Comparison of ENCODE assay signal across 10 mouse cellular contexts in the genomic region with DNA sequence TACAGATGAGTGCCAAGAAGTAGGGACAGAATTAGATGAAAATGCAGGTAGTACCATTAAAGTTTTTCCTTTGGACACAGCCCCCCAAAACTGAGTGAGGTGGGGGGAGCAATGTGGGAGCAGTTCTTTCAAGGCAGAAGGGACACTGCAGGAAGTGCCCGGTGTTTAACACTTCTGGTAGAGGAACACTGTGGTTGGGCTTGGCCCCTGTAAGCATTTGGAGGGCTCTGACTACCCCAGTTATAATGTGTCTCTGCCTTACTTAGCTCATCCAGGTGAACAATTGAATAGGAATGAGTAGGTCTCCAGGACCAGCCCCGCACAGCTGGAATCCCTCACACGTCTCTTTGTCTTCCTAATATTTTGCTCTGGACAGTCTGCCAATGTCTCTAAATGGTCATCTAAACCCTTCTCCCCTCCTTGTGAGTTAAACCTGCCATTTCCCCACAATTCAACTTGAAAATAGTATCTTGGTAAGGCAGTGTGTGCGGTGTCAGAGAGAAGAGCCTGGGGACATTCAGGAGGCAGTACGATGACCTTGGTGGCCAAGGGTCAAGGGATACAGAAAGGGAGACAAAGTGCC.
DNase-seq lines count a peak whose midpoint lies in the region; ATAC-seq and TF ChIP-seq lines count a peak whose summit lies in the region.
"Had no signal": no experiment of that assay in that cellular context is flagged by ENCODE, and none has a peak within 500 bp of the region (broad histone marks: within the 10 kb centered on the region; RNA-seq: fewer than 3 reads in every experiment).

No protein-coding gene starts in this region.

- no peaks in the 10 kb centered on the region for H3K27me3 ChIP-seq in kidney, postnatal 0 days (ENCODE audit: insufficient read depth, low read length)
- no peaks in the 10 kb centered on the region for H3K27me3 ChIP-seq in kidney, adult 2 months (replicated peaks; ENCODE audit: control insufficient read depth, insufficient read depth, low read length)
- no peaks in the 10 kb centered on the region for H3K27me3 ChIP-seq in embryonic facial prominence, embryonic 13.5 days
- no peaks in the 10 kb centered on the region for H3K27me3 ChIP-seq in hindbrain, postnatal 0 days (ENCODE audit: insufficient read depth, low read length)
- no peaks in the 10 kb centered on the region for H3K27me3 ChIP-seq in midbrain, embryonic 15.5 days (replicated peaks)
- H3K27me3 ChIP-seq: limb, embryonic 15.5 days had no signal

- no peak for TF ChIP-seq POLR2A in kidney, adult 2 months (IDR thresholded peaks at IDR 0.05; ENCODE audit: low read depth, low read length)

- no peaks in the 10 kb centered on the region for H3K36me3 ChIP-seq in kidney, postnatal 0 days (ENCODE audit: insufficient read depth, low read length)
- H3K36me3 ChIP-seq in kidney, adult 2 months (ENCODE audit: control insufficient read depth, insufficient read depth, low read length), result no peaks in the 10 kb centered on the region
- no peaks in the 10 kb centered on the region for H3K36me3 ChIP-seq in embryonic facial prominence, embryonic 13.5 days
- H3K36me3 ChIP-seq in hindbrain, postnatal 0 days (ENCODE audit: insufficient read depth, low read length), result no peaks in the 10 kb centered on the region
- no peaks in the 10 kb centered on the region for H3K36me3 ChIP-seq in midbrain, embryonic 15.5 days (replicated peaks)
- H3K36me3 ChIP-seq: limb, embryonic 15.5 days had no signal

- no peak overlapping the region for H3K9ac ChIP-seq in kidney, postnatal 0 days (ENCODE audit: low read depth, low read length)
- no peak overlapping the region for H3K9ac ChIP-seq in embryonic facial prominence, embryonic 13.5 days
- H3K9ac ChIP-seq in hindbrain, postnatal 0 days (replicated peaks; ENCODE audit: low read length), result no peak overlapping the region
- no peak overlapping the region for H3K9ac ChIP-seq in midbrain, embryonic 15.5 days
- H3K9ac ChIP-seq: limb, embryonic 15.5 days had no signal

- H3K4me3 ChIP-seq in kidney, postnatal 0 days (replicated peaks; ENCODE audit: low read depth, low read length), result no peak overlapping the region
- H3K4me3 ChIP-seq in kidney, adult 2 months (ENCODE audit: insufficient read depth, low read depth, low read length), result no peak overlapping the region
- no peak overlapping the region for H3K4me3 ChIP-seq in embryonic facial prominence, embryonic 13.5 days
- H3K4me3 ChIP-seq in hindbrain, postnatal 0 days (ENCODE audit: low read length), result peak overlapping the region; percentile 26; the same call in 1 of the 2 replicates
- peak overlapping the region; percentile 34 for H3K4me3 ChIP-seq in midbrain, embryonic 15.5 days

- 70% methylated on average over 5 of the region's 5 CpGs for WGBS in kidney, postnatal 0 days
- 87% methylated on average over 5 of the region's 5 CpGs for WGBS in kidney, adult 2 months
- WGBS in embryonic facial prominence, embryonic 13.5 days, result 72% methylated on average over 5 of the region's 5 CpGs
- 82% methylated on average over 5 of the region's 5 CpGs for WGBS in hindbrain, postnatal 0 days
- 86% methylated on average over 5 of the region's 5 CpGs for WGBS in midbrain, embryonic 15.5 days

- H3K9me3 ChIP-seq in kidney, postnatal 0 days (replicated peaks; ENCODE audit: low read length), result no peaks in the 10 kb centered on the region
- no peaks in the 10 kb centered on the region for H3K9me3 ChIP-seq in embryonic facial prominence, embryonic 13.5 days
- H3K9me3 ChIP-seq in hindbrain, postnatal 0 days (ENCODE audit: low read length), result no peaks in the 10 kb centered on the region
- H3K9me3 ChIP-seq in midbrain, embryonic 15.5 days, result no peaks in the 10 kb centered on the region
- H3K9me3 ChIP-seq: limb, embryonic 15.5 days had no signal

- H3K4me1 ChIP-seq in kidney, postnatal 0 days (replicated peaks; ENCODE audit: insufficient read depth, low read length), result peaks cover 12% of the 10 kb centered on the region
- peaks cover 8% of the 10 kb centered on the region; the same call in 1 of the 2 replicates for H3K4me1 ChIP-seq in kidney, adult 2 months (ENCODE audit: control insufficient read depth, insufficient read depth, low read length)
- peaks cover 39% of the 10 kb centered on the region for H3K4me1 ChIP-seq in embryonic facial prominence, embryonic 13.5 days
- 0 out of 2 replicates have a peak, but pooled peaks cover 2% of the 10 kb centered on the region for H3K4me1 ChIP-seq in hindbrain, postnatal 0 days (ENCODE audit: insufficient read depth, low read length)
- H3K4me1 ChIP-seq in midbrain, embryonic 15.5 days, result peaks cover 18% of the 10 kb centered on the region

- H3K27ac ChIP-seq in kidney, postnatal 0 days, result no peak overlapping the region
- no peak overlapping the region for H3K27ac ChIP-seq in kidney, adult 2 months (ENCODE audit: insufficient read depth, low read depth, low read length)
- no peak overlapping the region; the same call in 1 of the 2 replicates for H3K27ac ChIP-seq in embryonic facial prominence, embryonic 13.5 days
- no peak overlapping the region for H3K27ac ChIP-seq in hindbrain, postnatal 0 days
- no peak overlapping the region for H3K27ac ChIP-seq in midbrain, embryonic 15.5 days
- H3K27ac ChIP-seq: limb, embryonic 15.5 days had no signal

- no peak for TF ChIP-seq CTCF in kidney, postnatal 0 days (IDR thresholded peaks at IDR 0.05; ENCODE audit: low read depth)
- TF ChIP-seq CTCF in kidney, adult 2 months (conservative IDR thresholded peaks at IDR 0.05; ENCODE audit: insufficient read depth, insufficient read length, low read depth, low read length), result no peak
- TF ChIP-seq CTCF in hindbrain, postnatal 0 days (IDR thresholded peaks at IDR 0.05; ENCODE audit: low read depth), result no peak

- H3K4me2 ChIP-seq in kidney, postnatal 0 days (ENCODE audit: low read length), result peak overlapping the region; percentile 38
- peak overlapping the region; percentile 49 for H3K4me2 ChIP-seq in embryonic facial prominence, embryonic 13.5 days
- peak overlapping the region; percentile 54 for H3K4me2 ChIP-seq in hindbrain, postnatal 0 days (ENCODE audit: low read depth, low read length)
- H3K4me2 ChIP-seq in midbrain, embryonic 15.5 days, result peak overlapping the region; percentile 54

- no peak for ATAC-seq in kidney, postnatal 0 days (replicated peaks; ENCODE audit: low FRiP score, low read depth)
- ATAC-seq in embryonic facial prominence, embryonic 13.5 days (ENCODE audit: insufficient number of reproducible peaks, insufficient read depth, low FRiP score, low TSS enrichment, low read depth), result no peak
- ATAC-seq in hindbrain, postnatal 0 days, result no peak
- peak; percentile 51 for ATAC-seq in midbrain, embryonic 15.5 days (replicated peaks)
- no peak for ATAC-seq in granulocyte monocyte progenitor cell, adult 5-6 weeks (replicated peaks; ENCODE audit: poor library complexity, severe bottlenecking)

- no peak for DNase-seq in kidney, postnatal 0 days (ENCODE audit: low spot score)
- DNase-seq in kidney, adult 2 months, result no peak
- DNase-seq in hindbrain, postnatal 0 days (ENCODE audit: low spot score), result no peak
- no peak for DNase-seq in adrenal gland, postnatal 25 days
- DNase-seq in cerebellum, adult 11-12 months, result no peak
- DNase-seq: cerebellum, adult 11 months had no signal

Comparison
In these comparisons a context has a peak if more than half of its experiments do, and no peak if none do; other contexts are left out.
1. H3K4me3 ChIP-seq: peak in hindbrain, postnatal 0 days (single experiment) and midbrain, embryonic 15.5 days (single experiment); none in kidney, postnatal 0 days (single experiment), kidney, adult 2 months (single experiment) and embryonic facial prominence, embryonic 13.5 days (single experiment).
2. Peak in every context shown above with its lines, with median percentiles within 50 percentile points of each other: H3K4me2 ChIP-seq.